Mouse (Mus musculus) testis, postnatal 10 days (tissue): ENCODE data around the gene Ptgs2.
A peak's percentile ranks its signal among the peaks of the same experiment; 100 is the strongest.

Experiments
- DNase-seq: peaks from one replicate; pipeline ENCODE4 v3.0.0; 2021; ENCODE audit warnings: low spot score

Ptgs2 gene

GRCm38 (mm10) chr1:150099790-150100333, at the start of gene Ptgs2:
TSS of gene Ptgs2 (plus strand) at chr1:150100031.
- DNase-seq = peak; percentile 48

- no peak for DNase-seq
These were observed 49.6 kb upstream of the Ptgs2 start for GRCm38 (mm10) chr1:150050256-150050655.

- DNase-seq = no peak
These were observed 34.1 kb upstream of the Ptgs2 start for GRCm38 (mm10) chr1:150065684-150066083.

- DNase-seq = no peak
These were observed 27.0 kb upstream of the Ptgs2 start for GRCm38 (mm10) chr1:150072880-150073279.

GRCm38 (mm10) chr1:150074609-150075008, 25.2 kb upstream of the Ptgs2 start:
- DNase-seq = no peak

- no peak for DNase-seq
These were observed 10.7 kb upstream of the Ptgs2 start for GRCm38 (mm10) chr1:150089040-150089692.

GRCm38 (mm10) chr1:150090229-150090628, 9.6 kb upstream of the Ptgs2 start:
- DNase-seq = no peak

GRCm38 (mm10) chr1:150097036-150097435, 2.8 kb upstream of the Ptgs2 start:
- DNase-seq = no peak

- DNase-seq = no peak
These were observed 2.1 kb upstream of the Ptgs2 start for GRCm38 (mm10) chr1:150097721-150098120.

- DNase-seq = no peak
These were observed 457 bp upstream of the Ptgs2 start for GRCm38 (mm10) chr1:150099374-150099773.

GRCm38 (mm10) chr1:150104228-150104720, 4.4 kb downstream of the Ptgs2 start:
- peak; percentile 40 for DNase-seq

- no peak for DNase-seq
These were observed 6.9 kb downstream of the Ptgs2 start for GRCm38 (mm10) chr1:150106736-150107135.

GRCm38 (mm10) chr1:150109591-150109990, 9.8 kb downstream of the Ptgs2 start:
- no peak for DNase-seq

GRCm38 (mm10) chr1:150115352-150115751, 15.5 kb downstream of the Ptgs2 start:
- DNase-seq = no peak

- DNase-seq = no peak
These were observed 18.5 kb downstream of the Ptgs2 start for GRCm38 (mm10) chr1:150118352-150118751.

GRCm38 (mm10) chr1:150125568-150125967, 25.7 kb downstream of the Ptgs2 start:
- no peak for DNase-seq

- DNase-seq = no peak
These were observed 30.2 kb downstream of the Ptgs2 start for GRCm38 (mm10) chr1:150130070-150130469.

- no peak for DNase-seq
These were observed 30.9 kb downstream of the Ptgs2 start for GRCm38 (mm10) chr1:150130586-150131275.

GRCm38 (mm10) chr1:150135350-150135749, 35.5 kb downstream of the Ptgs2 start:
- DNase-seq = no peak

GRCm38 (mm10) chr1:150139730-150140129, 39.9 kb downstream of the Ptgs2 start:
- DNase-seq = peak; percentile 40

GRCm38 (mm10) chr1:150141939-150142338, 42.1 kb downstream of the Ptgs2 start:
- no peak for DNase-seq

- no peak for DNase-seq
These were observed 43.7 kb downstream of the Ptgs2 start for GRCm38 (mm10) chr1:150143578-150143977.

- no peak for DNase-seq
These were observed 45.2 kb downstream of the Ptgs2 start for GRCm38 (mm10) chr1:150145049-150145448.
